Mouse (Mus musculus) midbrain, embryonic 13.5 days (tissue): ENCODE data around the gene Myo16. TPM values are rescaled to one million over a fixed set of nuclear protein-coding genes. Genes with fewer than 3 reads are reported as not detected.

Experiments
- ATAC-seq: fragments of 200-750 bp; cut with Nextera tagmentation; 2 replicates; pipeline ENCODE4 v1.8.0; 2017; ENCODE audit warnings: mild to moderate bottlenecking, moderate TSS enrichment, moderate library complexity
- H3K27ac ChIP-seq: fragments of 300-500 bp; sonication (generic); 2 replicates; pipeline ENCODE4 v1.5.1; 2015; ENCODE audit warnings: inconsistent platforms, mild to moderate bottlenecking, moderate library complexity
- H3K27me3 ChIP-seq: fragments of 300-500 bp; sonication (generic); 2 replicates; pipeline ENCODE4 v1.6.1; 2015; ENCODE audit warnings: mild to moderate bottlenecking, inconsistent platforms
- H3K36me3 ChIP-seq: fragments of 300-500 bp; sonication (generic); 2 replicates; pipeline ENCODE4 v1.6.1; 2015; ENCODE audit warnings: mild to moderate bottlenecking, inconsistent platforms
- H3K4me1 ChIP-seq: fragments of 300-500 bp; sonication (generic); replicated peaks from 2 replicates; pipeline ENCODE4 v1.6.1; 2015; ENCODE audit warnings: inconsistent platforms
- H3K4me2 ChIP-seq: fragments of 300-500 bp; sonication (generic); replicated peaks from 2 replicates; pipeline ENCODE4 v1.6.1; 2015; ENCODE audit warnings: moderate library complexity, mild to moderate bottlenecking, inconsistent platforms
- H3K4me3 ChIP-seq: fragments of 300-500 bp; sonication (generic); replicated peaks from 2 replicates; pipeline ENCODE4 v1.5.1; 2015; ENCODE audit warnings: mild to moderate bottlenecking, inconsistent platforms
- H3K9ac ChIP-seq: fragments of 300-500 bp; sonication (generic); replicated peaks from 2 replicates; pipeline ENCODE4 v1.6.1; 2015; ENCODE audit warnings: mild to moderate bottlenecking, inconsistent platforms
- H3K9me3 ChIP-seq: fragments of 300-500 bp; sonication (generic); 2 replicates; pipeline ENCODE4 v1.6.1; 2016; ENCODE audit warnings: mild to moderate bottlenecking, inconsistent platforms
- WGBS: fragments of 180-500 bp; shearing (Covaris S2); methylation state at CpG from one replicate; pipeline ENCODE4 v1.1.7; 2015; 5-methylcytosine and 5-hydroxymethylcytosine counted together
- polyA plus RNA-seq: library from polyadenylated mRNA; unstranded; fragments of >200 nt; fragmentation: Nextera tagmentation; extraction: Ambion mirVana; gene quantifications from 2 replicates; pipeline ENCODE4 v1.2.1, GENCODE M21; 2015

The Myo16 gene
- 4.0 and 5.2 TPM in 2 replicates for polyA plus RNA-seq

GRCm38 (mm10) chr8:10153611-10154438 lies at the start of gene Myo16:
Gene Myo16, plus strand, starts transcription at chr8:10153911.
- peak within 1 kb of the TSS; percentile 71 for H3K4me2 ChIP-seq
- H3K4me1 ChIP-seq = peaks cover 37% of the 10 kb centered on the region
- WGBS = under 1% methylated on average over 61 of the region's 61 CpGs
- peaks cover 6% of the 10 kb centered on the region for H3K9me3 ChIP-seq
- ATAC-seq = peak; percentile 90
- peak within 1 kb of the TSS; percentile 54 for H3K27ac ChIP-seq
- H3K27me3 ChIP-seq = peaks cover 9% of the 10 kb centered on the region
- peak within 1 kb of the TSS; percentile 81 for H3K9ac ChIP-seq
- H3K36me3 ChIP-seq = no peaks in the 10 kb centered on the region
- peak within 1 kb of the TSS; percentile 68 for H3K4me3 ChIP-seq

DNA sequence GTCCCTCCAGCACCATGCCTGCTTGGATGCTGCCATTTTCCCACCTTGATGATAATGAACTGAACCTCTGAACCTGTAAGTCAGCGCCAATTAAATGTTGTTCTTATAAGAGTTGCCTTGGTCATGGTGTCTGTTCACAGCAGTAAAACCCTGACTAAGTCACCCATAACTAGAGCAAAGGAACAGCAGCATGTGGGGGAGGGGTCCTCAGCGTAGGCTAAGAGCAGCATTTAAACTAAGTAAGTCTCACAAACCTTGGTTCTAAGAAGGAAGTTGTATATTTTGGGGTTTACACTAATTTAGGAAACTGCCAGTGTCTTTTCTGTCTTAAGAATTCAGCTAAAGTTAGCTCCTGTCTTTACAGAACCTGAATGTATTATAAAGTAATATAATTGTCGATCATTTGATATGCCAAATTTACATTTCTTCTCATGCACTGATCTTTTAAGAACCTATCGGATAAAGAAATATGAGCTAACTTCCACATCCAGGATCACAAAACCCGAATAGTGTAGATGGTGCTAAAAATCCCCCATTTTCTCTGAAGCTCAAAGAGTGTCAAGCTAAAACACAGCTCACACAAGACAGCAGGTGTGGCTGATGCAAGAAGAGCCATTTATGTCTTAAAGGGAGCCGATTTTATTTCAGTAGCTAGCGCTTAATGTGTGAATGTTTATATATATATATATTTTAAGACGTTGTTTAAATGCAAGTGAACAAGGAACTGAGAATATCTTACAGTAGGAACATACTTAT lies 45.0 kb upstream of the Myo16 start:
- ATAC-seq = no peak
- no peaks in the 10 kb centered on the region for H3K27me3 ChIP-seq
- H3K4me1 ChIP-seq = no peaks in the 10 kb centered on the region; the same call in 1 of the 2 replicates
- no peak overlapping the region for H3K27ac ChIP-seq
- H3K9me3 ChIP-seq = no peaks in the 10 kb centered on the region
- no peak overlapping the region for H3K4me2 ChIP-seq
- no peak overlapping the region for H3K4me3 ChIP-seq
- H3K36me3 ChIP-seq = no peaks in the 10 kb centered on the region
- 91% methylated on average over 8 of the region's 8 CpGs for WGBS
- no peak overlapping the region for H3K9ac ChIP-seq

DNA sequence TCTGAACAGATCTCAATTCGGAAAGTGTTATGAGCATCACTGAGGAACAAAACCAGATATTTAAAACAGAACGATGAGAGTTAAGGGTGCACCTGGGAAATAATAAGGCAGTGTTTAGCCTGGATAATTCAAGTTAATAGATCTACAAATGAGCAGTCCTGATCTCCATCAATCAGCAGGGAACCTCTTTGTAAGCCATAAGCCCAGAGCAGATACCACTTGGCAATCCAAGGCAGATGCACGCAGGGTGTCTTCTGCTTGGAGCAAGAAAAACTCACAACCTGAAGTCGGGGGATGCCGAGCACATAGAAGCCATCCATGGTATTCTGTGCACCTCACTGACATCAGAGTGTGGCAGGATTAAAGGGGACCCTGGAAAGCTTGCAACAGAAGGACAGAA lies 31.0 kb upstream of the Myo16 start:
- WGBS = 78% methylated on average over 5 of the region's 5 CpGs
- H3K4me2 ChIP-seq = no peak overlapping the region
- no peak for ATAC-seq
- H3K4me3 ChIP-seq = no peak overlapping the region
- H3K9ac ChIP-seq = no peak overlapping the region
- H3K27ac ChIP-seq = no peak overlapping the region
- H3K27me3 ChIP-seq = no peaks in the 10 kb centered on the region
- no peaks in the 10 kb centered on the region for H3K4me1 ChIP-seq
- no peaks in the 10 kb centered on the region for H3K36me3 ChIP-seq
- H3K9me3 ChIP-seq = no peaks in the 10 kb centered on the region

- no peak overlapping the region for H3K4me3 ChIP-seq
- H3K4me1 ChIP-seq = no peaks in the 10 kb centered on the region
- 49% methylated on average over 2 of the region's 2 CpGs for WGBS
- H3K36me3 ChIP-seq = no peaks in the 10 kb centered on the region
- H3K9me3 ChIP-seq = no peaks in the 10 kb centered on the region
- H3K9ac ChIP-seq = no peak overlapping the region
- no peak overlapping the region for H3K27ac ChIP-seq
- H3K4me2 ChIP-seq = no peak overlapping the region
- no peaks in the 10 kb centered on the region for H3K27me3 ChIP-seq
- ATAC-seq = no peak
These were observed 30.3 kb upstream of the Myo16 start for GRCm38 (mm10) chr8:10123412-10123811.

DNA sequence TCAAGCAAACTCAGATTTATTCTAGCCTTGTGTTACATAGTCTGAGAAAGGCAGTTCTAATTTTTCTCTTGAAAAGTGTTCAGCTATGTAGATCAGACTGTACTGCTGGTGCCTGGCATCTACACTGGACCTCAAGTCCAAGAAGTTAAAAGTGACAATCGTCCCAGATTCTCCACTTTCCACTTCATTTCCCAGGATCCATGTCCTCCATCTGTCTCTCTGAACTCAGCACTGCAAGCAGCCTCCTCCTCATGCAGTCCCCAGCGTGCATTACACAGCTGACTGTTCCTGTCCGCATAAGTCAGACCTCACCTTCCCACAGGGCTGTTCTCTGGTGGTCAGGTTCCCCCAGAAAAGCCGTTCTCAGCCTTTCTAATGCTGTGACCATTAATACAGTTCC lies 28.0 kb upstream of the Myo16 start:
- H3K27me3 ChIP-seq = no peaks in the 10 kb centered on the region
- H3K4me1 ChIP-seq = peaks cover 5% of the 10 kb centered on the region
- H3K4me2 ChIP-seq = no peak overlapping the region
- no peaks in the 10 kb centered on the region for H3K36me3 ChIP-seq
- H3K9ac ChIP-seq = no peak overlapping the region
- no peaks in the 10 kb centered on the region for H3K9me3 ChIP-seq
- H3K27ac ChIP-seq = no peak overlapping the region
- no peak for ATAC-seq
- 85% methylated on average over 4 of the region's 4 CpGs for WGBS
- H3K4me3 ChIP-seq = no peak overlapping the region

DNA sequence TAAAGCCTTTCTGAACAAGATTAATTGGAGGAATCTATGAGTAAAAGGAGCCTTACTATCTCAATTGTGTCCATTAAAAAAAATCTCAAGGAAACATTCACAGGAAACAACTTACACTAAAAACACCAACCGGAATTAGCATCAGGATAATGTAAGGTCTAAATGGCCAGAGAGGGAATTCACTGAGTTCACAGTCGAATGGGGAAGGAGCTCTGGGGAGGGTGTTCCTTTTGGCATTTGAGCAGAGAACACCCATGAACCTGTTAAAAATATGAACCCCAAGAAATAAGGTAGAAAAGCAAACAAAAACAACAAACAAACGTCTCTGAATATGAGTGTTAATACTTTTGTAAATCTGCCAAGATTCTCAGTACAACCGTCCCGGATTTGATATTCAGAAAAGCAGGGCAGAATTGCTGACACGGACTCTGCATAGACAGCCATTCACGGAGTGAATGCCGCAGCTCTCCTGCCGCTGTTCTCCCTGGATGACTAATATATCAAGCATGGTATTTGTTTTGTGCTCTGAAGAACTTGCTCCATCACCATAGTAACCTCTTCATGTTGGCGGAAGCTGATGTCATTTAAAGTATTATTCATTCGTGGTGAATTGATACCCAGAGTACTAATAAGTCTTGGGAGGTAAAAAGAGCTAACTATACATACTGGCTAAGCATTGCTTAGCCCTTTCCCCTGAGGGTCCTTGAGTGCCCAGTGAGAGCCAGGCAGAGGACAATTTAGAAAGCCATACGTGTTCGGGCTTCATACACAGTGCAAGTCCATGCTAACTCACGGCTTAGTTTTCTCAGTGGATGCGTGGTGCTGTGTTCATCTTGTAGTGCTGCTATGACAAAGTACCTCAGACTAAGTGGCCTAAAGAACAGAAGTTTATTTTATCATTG lies 22.9 kb upstream of the Myo16 start:
- 39% methylated on average over 15 of the region's 15 CpGs for WGBS
- H3K4me3 ChIP-seq = no peak overlapping the region
- no peak overlapping the region for H3K27ac ChIP-seq
- peak; percentile 76; the same call in 1 of the 2 replicates for ATAC-seq
- H3K9me3 ChIP-seq = peaks cover 3% of the 10 kb centered on the region; the same call in 1 of the 2 replicates
- no peaks in the 10 kb centered on the region for H3K36me3 ChIP-seq
- H3K9ac ChIP-seq = no peak overlapping the region
- H3K4me2 ChIP-seq = peak overlapping the region; percentile 2; the same call in 1 of the 2 replicates
- H3K27me3 ChIP-seq = no peaks in the 10 kb centered on the region
- H3K4me1 ChIP-seq = peaks cover 11% of the 10 kb centered on the region

DNA sequence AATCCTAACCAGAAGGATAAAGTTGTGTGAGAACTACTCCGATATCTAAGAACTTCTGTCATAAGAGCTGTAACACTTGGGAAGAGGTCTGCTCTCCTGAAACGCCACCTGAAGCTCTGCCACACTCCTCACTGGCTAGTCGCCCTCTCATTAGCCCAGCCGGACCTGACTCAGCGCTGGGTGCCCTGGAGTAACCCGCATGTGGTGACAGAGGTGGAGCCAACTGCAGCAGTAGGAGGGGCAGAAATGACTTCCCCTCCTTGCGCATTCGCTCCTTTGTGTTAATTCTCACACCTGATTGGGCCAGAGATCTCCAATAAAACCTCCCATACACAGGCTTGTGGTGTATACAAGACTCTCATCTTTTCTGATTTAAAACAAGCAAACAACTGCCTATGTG lies 14.2 kb upstream of the Myo16 start:
- Histone ChIP-seq H3K9ac (no peak overlapping the region), H3K27me3 (peaks cover 3% of the 10 kb centered on the region; the same call in 1 of the 2 replicates), H3K27ac (no peak overlapping the region), H3K4me2 (no peak overlapping the region), H3K4me1 (no peaks in the 10 kb centered on the region), H3K4me3 (no peak overlapping the region), H3K9me3 (peaks cover 2% of the 10 kb centered on the region; the same call in 1 of the 2 replicates), H3K36me3 (no peaks in the 10 kb centered on the region)
- no peak for ATAC-seq
- 35% methylated on average over 8 of the region's 8 CpGs for WGBS

GRCm38 (mm10) chr8:10143961-10144360 lies 9.8 kb upstream of the Myo16 start:
- no peak for ATAC-seq
- Histone ChIP-seq H3K4me2 (no peak overlapping the region), H3K36me3 (no peaks in the 10 kb centered on the region), H3K4me3 (no peak overlapping the region), H3K27me3 (no peaks in the 10 kb centered on the region; the same call in 1 of the 2 replicates), H3K27ac (no peak overlapping the region), H3K9ac (no peak overlapping the region), H3K4me1 (no peaks in the 10 kb centered on the region), H3K9me3 (no peaks in the 10 kb centered on the region)
- 87% methylated on average over 10 of the region's 10 CpGs for WGBS

- no peak for ATAC-seq
- Histone ChIP-seq H3K4me1 (peaks cover 34% of the 10 kb centered on the region), H3K9ac (no peak overlapping the region), H3K27ac (no peak overlapping the region), H3K4me2 (no peak overlapping the region), H3K36me3 (no peaks in the 10 kb centered on the region), H3K27me3 (peaks cover 9% of the 10 kb centered on the region), H3K4me3 (no peak overlapping the region), H3K9me3 (peaks cover 6% of the 10 kb centered on the region)
- WGBS = 76% methylated on average over 6 of the region's 6 CpGs
These were observed 1.9 kb upstream of the Myo16 start for GRCm38 (mm10) chr8:10151692-10152247.

- H3K9ac ChIP-seq = peak overlapping the region; percentile 81
- peaks cover 9% of the 10 kb centered on the region for H3K27me3 ChIP-seq
- WGBS = 5% methylated on average over 4 of the region's 4 CpGs
- peak overlapping the region; percentile 68 for H3K4me3 ChIP-seq
- peaks cover 6% of the 10 kb centered on the region for H3K9me3 ChIP-seq
- H3K36me3 ChIP-seq = no peaks in the 10 kb centered on the region
- H3K27ac ChIP-seq = peak overlapping the region; percentile 54
- peak overlapping the region; percentile 71 for H3K4me2 ChIP-seq
- peaks cover 37% of the 10 kb centered on the region for H3K4me1 ChIP-seq
- ATAC-seq = peak; percentile 2; the same call in 1 of the 2 replicates
These were observed 681 bp downstream of the Myo16 start for GRCm38 (mm10) chr8:10154439-10154745.

DNA sequence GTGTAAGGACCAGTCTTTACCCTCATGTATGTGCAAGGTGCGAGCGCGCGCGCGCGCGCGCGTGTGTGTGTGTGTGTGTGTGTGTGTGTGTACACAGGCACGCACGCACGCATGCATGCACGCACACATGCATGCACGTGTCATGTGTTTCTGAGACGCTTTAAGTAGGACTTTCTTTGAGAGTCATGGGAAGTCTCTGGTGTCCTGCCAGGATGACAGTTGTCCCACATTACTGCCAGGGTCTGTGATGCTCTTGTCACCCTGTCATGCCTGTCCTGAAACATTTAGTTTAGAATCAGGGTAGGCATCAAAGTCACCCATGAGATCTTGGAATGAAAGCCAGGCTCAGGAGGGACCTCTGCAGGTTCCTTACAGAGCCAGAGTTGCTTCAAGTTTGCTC lies 1.4 kb downstream of the Myo16 start:
- H3K4me2 ChIP-seq = peak overlapping the region; percentile 71
- peaks cover 37% of the 10 kb centered on the region for H3K4me1 ChIP-seq
- H3K9me3 ChIP-seq = peaks cover under 1% of the 10 kb centered on the region; the same call in 1 of the 2 replicates
- peaks cover 9% of the 10 kb centered on the region for H3K27me3 ChIP-seq
- no peaks in the 10 kb centered on the region for H3K36me3 ChIP-seq
- no peak overlapping the region for H3K9ac ChIP-seq
- no peak overlapping the region for H3K27ac ChIP-seq
- no peak for ATAC-seq
- H3K4me3 ChIP-seq = peak overlapping the region; percentile 68
- 91% methylated on average over 16 of the region's 16 CpGs for WGBS
